Mouse (Mus musculus) CD4-positive helper T cell, adult 2 months (primary cell): ENCODE data around the gene Gnai2.

ENCODE experiments used
- DNase-seq: peaks from one replicate; pipeline ENCODE4 v3.0.0-alpha.2; 2012; ENCODE audit warnings: low read depth, missing footprints, low spot score

The Gnai2 gene

GRCm38 (mm10) chr9:107611456-107612190 is 23.5 kb downstream of the Gnai2 start:
- DNase-seq = no peak

- DNase-seq = no peak
Observed at GRCm38 (mm10) chr9:107609433-107609830, 25.7 kb downstream of the Gnai2 start.

- no peak for DNase-seq
Observed at GRCm38 (mm10) chr9:107608741-107609432, 26.3 kb downstream of the Gnai2 start, which contains the start of gene Sema3b. Sema3b (minus strand) TSS chr9:107609229.

DNA sequence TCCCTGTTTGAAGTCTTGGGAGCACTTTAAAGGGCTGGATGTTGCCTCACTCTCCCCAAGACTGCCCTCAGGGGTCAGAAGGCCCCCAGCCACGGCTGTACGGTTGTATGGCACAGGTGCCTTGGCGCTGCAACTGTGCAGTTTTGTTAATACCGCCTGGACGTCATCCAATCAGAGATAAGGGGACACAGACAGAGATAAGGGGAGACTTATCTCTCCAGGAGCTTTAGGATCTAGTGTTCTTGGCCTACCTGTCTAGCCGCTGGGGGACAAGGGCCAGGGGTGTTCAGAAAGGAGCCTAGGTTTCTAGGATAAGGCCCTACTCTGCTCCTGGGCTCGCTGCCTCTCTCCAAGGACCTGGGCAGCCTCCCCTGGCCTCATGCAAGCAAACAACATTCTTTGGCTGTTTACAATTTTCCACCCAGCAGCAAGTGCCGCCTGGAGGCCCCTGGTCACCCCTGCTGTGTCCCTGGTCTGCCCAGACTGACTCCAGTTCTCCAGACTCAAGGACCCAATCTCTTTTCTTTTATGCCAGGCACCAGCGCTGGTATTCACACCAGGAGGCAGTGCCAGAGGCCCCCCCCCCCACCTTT is 27.4 kb downstream of the Gnai2 start:
- no peak for DNase-seq

DNA sequence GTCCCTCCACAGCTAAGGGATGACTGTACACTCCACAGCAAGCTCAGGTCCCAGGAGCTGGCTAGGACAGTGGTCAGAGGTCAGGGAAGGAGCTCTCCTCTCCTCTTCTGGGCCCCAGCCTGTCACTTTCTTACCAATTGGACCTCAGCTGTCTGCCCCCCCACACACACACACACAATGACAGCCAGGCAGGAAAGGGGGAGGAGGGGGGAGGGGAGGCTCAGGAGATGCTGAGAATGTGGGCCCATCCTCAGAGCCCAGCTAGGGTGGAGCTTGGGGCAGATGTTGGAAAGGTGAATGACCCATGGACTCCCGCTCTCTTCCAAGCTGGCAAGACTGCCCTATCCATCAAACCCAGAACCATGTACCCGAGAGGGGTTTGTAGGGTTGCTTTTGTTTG is 28.1 kb downstream of the Gnai2 start:
- no peak for DNase-seq

GRCm38 (mm10) chr9:107606591-107606990 is 28.6 kb downstream of the Gnai2 start:
- DNase-seq = no peak

GRCm38 (mm10) chr9:107605041-107605661 is 30.0 kb downstream of the Gnai2 start:
- DNase-seq = no peak

GRCm38 (mm10) chr9:107603251-107603650 is 31.9 kb downstream of the Gnai2 start:
- no peak for DNase-seq

DNA sequence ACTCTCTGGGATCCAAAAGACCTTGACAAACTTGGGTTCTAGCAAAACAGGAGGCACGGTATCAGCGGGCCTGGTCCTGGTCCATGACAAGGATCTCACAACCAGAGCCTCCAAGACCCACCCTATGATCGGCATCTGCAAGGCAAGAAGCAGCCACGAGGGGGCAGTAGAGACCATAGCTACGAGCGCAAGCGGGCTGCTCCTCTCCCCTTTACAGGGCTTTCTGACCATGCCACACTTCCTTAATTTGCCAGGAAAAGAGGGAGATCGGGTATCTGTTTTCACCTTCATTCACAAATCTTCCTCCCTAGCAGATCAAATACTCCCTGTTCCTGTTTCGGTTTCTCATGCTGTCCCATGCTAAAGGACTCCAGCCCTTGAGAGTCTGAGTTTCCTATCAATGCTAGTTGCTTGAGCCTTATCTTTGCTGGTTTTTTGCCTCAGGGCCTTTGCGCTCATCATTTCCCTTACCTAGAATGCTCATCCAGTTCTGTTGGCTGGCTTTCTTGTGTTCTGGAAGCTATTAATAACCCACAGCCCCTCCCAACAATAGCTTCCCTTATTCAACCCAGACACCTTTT is 33.0 kb downstream of the Gnai2 start:
- peak; percentile 82 for DNase-seq

- no peak for DNase-seq
Observed at GRCm38 (mm10) chr9:107601275-107601674, 33.9 kb downstream of the Gnai2 start.

GRCm38 (mm10) chr9:107600745-107601144 is 34.4 kb downstream of the Gnai2 start:
- DNase-seq = no peak

GRCm38 (mm10) chr9:107599842-107600241 is 35.3 kb downstream of the Gnai2 start:
- no peak for DNase-seq

DNA sequence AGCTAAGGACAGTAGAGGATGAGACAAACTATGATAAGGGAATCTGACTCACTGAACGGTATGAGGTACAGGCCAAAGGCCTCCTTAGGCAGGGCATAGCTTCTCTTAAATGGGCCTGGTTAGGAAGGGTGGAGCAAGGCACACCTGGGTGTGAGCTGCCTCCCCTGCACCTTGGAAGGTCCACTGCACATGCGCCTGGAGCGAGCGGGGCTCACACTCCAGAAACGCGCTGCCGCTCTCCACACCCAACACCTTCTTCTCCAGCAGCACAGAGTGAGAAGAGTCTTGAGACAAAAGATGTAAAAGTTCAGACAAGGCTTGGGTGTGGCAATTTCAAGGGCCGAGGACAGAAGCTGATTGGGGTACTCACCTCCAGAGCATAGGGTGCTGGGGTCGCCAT is 35.7 kb downstream of the Gnai2 start:
- DNase-seq = no peak

GRCm38 (mm10) chr9:107598385-107598784 is 36.8 kb downstream of the Gnai2 start:
- no peak for DNase-seq

DNA sequence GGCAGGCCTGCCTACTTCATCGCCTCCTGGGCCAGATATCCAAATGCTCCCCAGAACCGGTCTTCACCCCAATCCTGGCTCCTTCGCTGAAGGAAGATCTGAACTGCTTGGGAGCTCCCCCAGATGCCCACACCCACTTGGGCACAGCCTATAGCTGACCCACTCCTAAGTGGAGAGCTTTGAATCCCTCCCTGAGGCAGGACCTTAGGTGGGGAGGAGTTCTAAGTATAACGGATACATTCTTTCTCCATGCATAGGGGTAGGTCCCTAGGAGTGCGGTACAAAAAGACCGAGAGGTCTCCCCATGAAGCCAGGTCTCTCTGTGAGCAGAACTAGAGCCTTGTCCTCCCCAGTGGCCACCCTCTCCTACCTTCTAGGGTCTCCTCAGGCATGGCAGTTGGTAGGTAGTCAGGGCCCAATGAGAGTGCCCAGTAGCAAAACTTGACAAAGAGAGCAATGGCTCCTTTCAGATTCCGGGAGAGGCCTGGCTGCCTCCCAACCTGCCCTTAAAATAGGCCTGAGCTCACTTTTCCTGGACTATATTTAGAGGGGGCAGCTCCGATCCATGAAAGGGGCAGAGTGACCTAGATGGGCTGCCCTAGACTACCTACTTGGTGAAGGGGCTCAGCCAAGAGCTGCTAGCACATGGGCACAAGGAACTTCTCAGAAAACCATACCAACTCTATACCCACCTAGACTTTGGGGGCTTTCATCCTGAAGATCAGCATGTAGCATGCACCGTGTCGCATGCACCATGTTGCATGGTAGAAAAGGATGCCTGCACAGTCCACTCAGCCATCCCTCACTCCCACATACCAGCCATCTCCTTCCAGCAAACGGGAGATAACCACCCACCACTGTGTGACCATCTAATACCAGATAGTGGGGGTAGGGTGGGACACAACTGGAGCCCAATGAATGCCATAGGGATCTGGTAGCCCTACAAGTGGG is 38.3 kb downstream of the Gnai2 start:
- DNase-seq = no peak

GRCm38 (mm10) chr9:107594281-107595062 is 40.7 kb downstream of the Gnai2 start:
- DNase-seq = no peak

DNA sequence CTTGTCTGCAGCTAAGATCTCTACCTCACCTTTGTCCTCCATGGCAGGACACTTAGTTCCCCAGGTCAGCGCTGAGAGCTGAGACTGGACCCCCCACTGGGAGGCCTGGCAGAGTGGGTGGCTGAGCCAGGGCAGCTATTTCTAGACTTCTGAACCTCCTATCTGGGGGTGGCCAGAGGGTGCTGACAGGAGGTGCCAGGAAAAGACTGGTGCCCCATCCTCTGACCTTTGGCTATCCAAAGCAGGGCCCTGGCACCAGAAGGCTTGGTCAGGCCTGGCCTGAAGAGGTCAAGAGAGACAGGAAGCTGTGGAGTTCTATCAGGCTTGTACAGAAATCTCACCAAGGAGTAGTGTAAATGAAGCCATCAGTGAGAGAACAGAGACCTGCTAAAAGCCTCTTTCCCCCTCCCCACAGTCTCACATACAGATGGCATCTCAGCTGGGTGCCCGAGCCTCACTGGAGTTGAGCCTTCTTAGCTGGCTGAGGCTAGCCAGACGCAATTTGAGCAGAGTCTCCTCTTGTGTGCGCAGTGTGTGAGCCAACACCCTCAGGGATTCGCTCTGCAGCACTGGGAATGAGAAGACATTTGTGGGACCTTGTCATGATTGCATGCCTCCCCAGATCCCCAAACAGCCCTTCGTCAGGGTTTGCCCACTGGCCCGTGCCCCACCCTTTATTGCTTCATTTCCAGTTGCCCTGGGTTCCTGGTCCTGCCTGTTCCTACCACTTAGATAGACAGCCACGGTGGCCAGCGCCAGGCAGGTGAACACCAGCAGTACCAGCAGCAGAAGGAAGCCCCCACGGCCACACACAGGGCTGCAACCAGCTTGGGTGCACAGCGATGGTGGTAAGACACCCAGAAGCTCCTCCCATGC is 41.8 kb downstream of the Gnai2 start:
- no peak for DNase-seq

DNA sequence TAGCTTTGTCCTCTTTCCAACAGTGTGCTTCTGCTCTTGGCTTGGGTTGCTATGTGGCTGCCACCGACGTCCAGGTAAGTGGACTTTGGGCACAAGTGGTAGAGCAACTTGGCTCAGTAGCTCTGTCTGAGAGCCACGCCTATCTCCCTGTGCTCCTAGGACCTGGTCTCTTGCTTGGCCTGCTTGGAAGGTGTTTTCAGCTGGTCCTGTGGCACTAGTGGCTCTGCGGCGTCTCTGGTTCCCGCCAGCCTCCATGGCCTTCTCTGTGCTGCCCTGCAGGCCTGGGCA is 44.5 kb downstream of the Gnai2 start:
- DNase-seq = no peak

DNA sequence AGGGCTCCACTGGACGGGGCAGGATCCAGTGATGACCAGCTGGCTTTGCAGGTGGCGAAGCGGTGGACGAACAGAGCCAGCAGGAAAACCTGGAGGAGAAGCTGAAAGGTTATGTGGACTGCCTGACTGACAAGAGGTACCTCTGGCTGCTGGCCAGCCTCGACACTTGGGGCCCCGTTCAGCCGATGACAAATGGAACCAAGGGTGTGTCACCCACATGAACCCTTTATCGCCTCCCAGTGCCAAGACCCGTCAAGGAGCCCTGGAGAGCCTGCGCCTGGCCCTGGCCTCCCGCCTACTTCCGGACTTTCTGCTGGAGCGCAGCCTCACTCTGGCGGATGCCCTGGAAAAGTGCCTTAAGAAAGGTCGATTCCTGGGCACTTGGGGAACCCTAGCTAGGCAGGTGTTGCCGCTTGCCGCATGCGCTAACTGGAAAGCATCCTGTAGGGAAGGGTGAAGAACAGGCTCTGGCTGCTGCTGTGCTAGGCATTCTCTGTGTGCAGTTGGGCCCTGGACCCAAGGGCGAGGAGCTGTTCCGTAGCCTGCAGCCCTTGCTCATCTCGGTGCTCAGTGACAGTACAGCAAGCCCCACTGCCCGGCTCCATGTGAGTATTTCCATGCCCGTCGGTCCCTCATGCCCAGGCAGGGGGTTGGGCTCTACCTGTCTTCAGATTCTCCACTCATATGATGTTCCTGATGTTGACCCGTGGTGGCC is 45.0 kb downstream of the Gnai2 start:
- no peak for DNase-seq
